8 mouse cellular contexts compared by ENCODE assay signal in genomic region chr13:28959458-28959978, GRCm38 (mm10). TPM values are rescaled to one million over a fixed set of nuclear protein-coding genes. Genes with fewer than 3 reads are reported as not detected.
A peak's percentile ranks its signal among the peaks of the same experiment; 100 is the strongest.
DNase-seq lines count a peak whose midpoint lies in the region; ATAC-seq and TF ChIP-seq lines count a peak whose summit lies in the region.

No protein-coding gene starts in this region.

- ATAC-seq in heart, embryonic 13.5 days (ENCODE audit: extremely low read depth, insufficient number of reproducible peaks, low FRiP score, low TSS enrichment): peak; percentile 56; the same call in 1 of the 2 replicates
- ATAC-seq in kidney, embryonic 16.5 days (ENCODE audit: low FRiP score, low TSS enrichment): peak; percentile 64
- ATAC-seq in liver, embryonic 11.5 days (replicated peaks; ENCODE audit: low FRiP score): peak; percentile 67

- no peak overlapping the region for H3K4me3 ChIP-seq in C2C12 (ENCODE audit: insufficient read depth, poor library complexity, severe bottlenecking)
- H3K4me3 ChIP-seq in forebrain, embryonic 10.5 days: peak overlapping the region; percentile 68
- peak overlapping the region; percentile 61 for H3K4me3 ChIP-seq in heart, embryonic 13.5 days
- H3K4me3 ChIP-seq in kidney, embryonic 16.5 days (ENCODE audit: low read length): peak overlapping the region; percentile 53
- peak overlapping the region; percentile 50 for H3K4me3 ChIP-seq in liver, embryonic 11.5 days (ENCODE audit: low read depth, low read length)
- peak overlapping the region; percentile 72 for H3K4me3 ChIP-seq in myocyte

- H3K9ac ChIP-seq in heart, embryonic 13.5 days: peak overlapping the region; percentile 88
- H3K9ac ChIP-seq in kidney, embryonic 16.5 days (replicated peaks; ENCODE audit: low read length): peak overlapping the region; percentile 73
- no peak overlapping the region for H3K9ac ChIP-seq in liver, embryonic 11.5 days (ENCODE audit: low read depth, low read length)

- peak overlapping the region; percentile 0 for H3ac ChIP-seq in C2C12 (ENCODE audit: control insufficient read depth, insufficient read length, low read depth)
- H3ac ChIP-seq in myocyte (ENCODE audit: control insufficient read depth, insufficient read length): peak overlapping the region; percentile 36

- DNase-seq in c-Kit-positive CD71-negative TER-119-negative erythroid progenitor cells, embryonic 14.5 days (ENCODE audit: low read depth): peak; percentile 71
- DNase-seq in forebrain, embryonic 10.5 days (ENCODE audit: extremely low spot score, low spot score): peak; percentile 80
- peak; percentile 80 for DNase-seq in liver, embryonic 11.5 days (ENCODE audit: low spot score)
- peak; percentile 78 to 80 for DNase-seq in spleen, postnatal 36 days (ENCODE audit: low spot score in 2 of 2)

- H3K4me1 ChIP-seq in forebrain, embryonic 10.5 days: peaks cover 35% of the 10 kb centered on the region
- peaks cover 15% of the 10 kb centered on the region for H3K4me1 ChIP-seq in heart, embryonic 13.5 days
- H3K4me1 ChIP-seq in kidney, embryonic 16.5 days (ENCODE audit: insufficient read depth, low read length): peaks cover 3% of the 10 kb centered on the region; the same call in 1 of the 2 replicates
- peaks cover 11% of the 10 kb centered on the region for H3K4me1 ChIP-seq in liver, embryonic 11.5 days (replicated peaks; ENCODE audit: control insufficient read depth, insufficient read depth, low read length)

- H3K27ac ChIP-seq in forebrain, embryonic 10.5 days: peak overlapping the region; percentile 92
- peak overlapping the region; percentile 98 for H3K27ac ChIP-seq in heart, embryonic 13.5 days (replicated peaks)
- peak overlapping the region; percentile 97 for H3K27ac ChIP-seq in kidney, embryonic 16.5 days (ENCODE audit: low read length)
- no peak overlapping the region; the same call in 1 of the 2 replicates for H3K27ac ChIP-seq in liver, embryonic 11.5 days (ENCODE audit: low read depth, low read length)

- peaks cover 5% of the 10 kb centered on the region; the same call in 1 of the 2 replicates for H3K9me3 ChIP-seq in forebrain, embryonic 10.5 days
- no peaks in the 10 kb centered on the region for H3K9me3 ChIP-seq in heart, embryonic 13.5 days
- H3K9me3 ChIP-seq in kidney, embryonic 16.5 days (ENCODE audit: low read length): peaks cover 6% of the 10 kb centered on the region; the same call in 1 of the 2 replicates
- no peaks in the 10 kb centered on the region for H3K9me3 ChIP-seq in liver, embryonic 11.5 days (ENCODE audit: control insufficient read depth, low read length)

- 1% methylated on average over 31 of the region's 31 CpGs for WGBS in forebrain, embryonic 10.5 days
- WGBS in heart, embryonic 13.5 days: 1% methylated on average over 29 of the region's 31 CpGs
- 2% methylated on average over 31 of the region's 31 CpGs for WGBS in kidney, embryonic 16.5 days
- WGBS in liver, embryonic 11.5 days: 2% methylated on average over 31 of the region's 31 CpGs

- H3K79me3 ChIP-seq in C2C12 (ENCODE audit: low read depth): no peaks in the 10 kb centered on the region

- H3K36me3 ChIP-seq in C2C12 (ENCODE audit: control insufficient read depth, insufficient read depth) (no peaks in the 10 kb centered on the region), myocyte (ENCODE audit: control insufficient read depth, insufficient read depth) (no peaks in the 10 kb centered on the region)
- H3K36me3 ChIP-seq in forebrain, embryonic 10.5 days (replicated peaks): no peaks in the 10 kb centered on the region
- no peaks in the 10 kb centered on the region for H3K36me3 ChIP-seq in heart, embryonic 13.5 days
- no peaks in the 10 kb centered on the region for H3K36me3 ChIP-seq in kidney, embryonic 16.5 days (ENCODE audit: insufficient read depth, low read length)
- H3K36me3 ChIP-seq in liver, embryonic 11.5 days (ENCODE audit: control insufficient read depth, insufficient read depth, low read length): no peaks in the 10 kb centered on the region

- peak; percentile 60 for TF ChIP-seq CTCF in C2C12 (IDR thresholded peaks at IDR 0.05; ENCODE audit: control insufficient read depth, insufficient read depth, insufficient read length)

- H3K79me2 ChIP-seq in C2C12 (ENCODE audit: control insufficient read depth, insufficient read depth) (no peaks in the 10 kb centered on the region), myocyte (ENCODE audit: control insufficient read depth, insufficient read depth) (no peaks in the 10 kb centered on the region)

- H3K4me2 ChIP-seq in heart, embryonic 13.5 days: peak overlapping the region; percentile 91
- H3K4me2 ChIP-seq in kidney, embryonic 16.5 days (replicated peaks; ENCODE audit: low read depth, low read length): peak overlapping the region; percentile 83
- H3K4me2 ChIP-seq in liver, embryonic 11.5 days: peak overlapping the region; percentile 91
- peak overlapping the region; percentile 97 for H3K4me2 ChIP-seq in myocyte (ENCODE audit: low read depth)

- no peaks in the 10 kb centered on the region for H3K27me3 ChIP-seq in C2C12 (ENCODE audit: control insufficient read depth, insufficient read depth, insufficient read length)
- H3K27me3 ChIP-seq in forebrain, embryonic 10.5 days (ENCODE audit: poor library complexity, severe bottlenecking): peaks cover 15% of the 10 kb centered on the region
- H3K27me3 ChIP-seq in heart, embryonic 13.5 days (replicated peaks): no peaks in the 10 kb centered on the region
- H3K27me3 ChIP-seq in kidney, embryonic 16.5 days (ENCODE audit: insufficient read depth, low read length): no peaks in the 10 kb centered on the region
- H3K27me3 ChIP-seq in liver, embryonic 11.5 days (replicated peaks; ENCODE audit: control insufficient read depth, insufficient read depth, low read length): no peaks in the 10 kb centered on the region
- no peaks in the 10 kb centered on the region for H3K27me3 ChIP-seq in myocyte (ENCODE audit: control insufficient read depth, insufficient read depth, insufficient read length)

- no peak for TF ChIP-seq POLR2A in myocyte (IDR thresholded peaks at IDR 0.05; ENCODE audit: insufficient read length, low read depth)

TF ChIP-seq in C2C12, 6 proteins besides CTCF, POLR2A, EP300 and RAD21:
- no peak for TF ChIP-seq MAX (IDR thresholded peaks at IDR 0.05)
- no peak for TF ChIP-seq USF1 (IDR thresholded peaks at IDR 0.05; ENCODE audit: low read depth)
- TF ChIP-seq MYOD1 (IDR thresholded peaks at IDR 0.05; ENCODE audit: control insufficient read depth, insufficient read length, low read depth): no peak
- TF ChIP-seq FOSL1 (IDR thresholded peaks at IDR 0.05; ENCODE audit: insufficient read depth, low read length, poor library complexity, severe bottlenecking): no peak

TF ChIP-seq in myocyte, 11 proteins besides CTCF, POLR2A, EP300 and RAD21:
- TF ChIP-seq TCF12 (IDR thresholded peaks at IDR 0.05; ENCODE audit: insufficient read depth, poor library complexity, severe bottlenecking): no peak
- no peak for TF ChIP-seq SRF (IDR thresholded peaks at IDR 0.05; ENCODE audit: control insufficient read depth, insufficient read length, low read depth)
- peak in 2 of 3 experiments; percentile 61 to 84 for TF ChIP-seq MYOD1 (IDR thresholded peaks at IDR 0.05; ENCODE audit: control insufficient read depth in 1 of 3, insufficient read length in 2 of 3, low read depth in 2 of 3)
- no peak for TF ChIP-seq E2F4 (IDR thresholded peaks at IDR 0.05; ENCODE audit: insufficient read depth)
- no peak for TF ChIP-seq REST (IDR thresholded peaks at IDR 0.05; ENCODE audit: insufficient read depth, insufficient read length)
- peak in 2 of 3 experiments; percentile 74 for TF ChIP-seq MYOG (IDR thresholded peaks at IDR 0.05; ENCODE audit: control insufficient read depth in 1 of 3, insufficient read depth in 1 of 3, insufficient read length in 2 of 3, low read depth in 2 of 3)
TF ChIP-seq in myocyte: peak in this region for 2.

RNA-seq across cellular contexts. Expression of gene Sox4, which starts 6.0 kb away (rescaled TPM):
- polyA plus RNA-seq in C2C12 (2012; fragmentation: generic; extraction: Trizol) (42.4 TPM), myocyte (2012; fragmentation: generic; extraction: Trizol) (28.2 TPM)
- polyA plus RNA-seq in forebrain, embryonic 10.5 days (2016; fragmentation: Nextera tagmentation; extraction: Ambion mirVana): 50.5 and 52.0 TPM in 2 replicates
- 37.1 and 37.9 TPM in 2 replicates for polyA plus RNA-seq in heart, embryonic 13.5 days (2015; fragmentation: Nextera tagmentation; extraction: Ambion mirVana)
- polyA plus RNA-seq in kidney, embryonic 16.5 days (2015; fragmentation: Nextera tagmentation; extraction: Ambion mirVana): 27.8 and 33.4 TPM in 2 replicates
- 16.8 and 17.1 TPM in 2 replicates for polyA plus RNA-seq in liver, embryonic 11.5 days (2014; fragmentation: Nextera tagmentation; extraction: Ambion mirVana)
